Mouse (Mus musculus): ENCODE measurements at regions not wholly inside any gene's neighbourhood (a gene's known extent, or its start where the extent isn't known, plus 50 kb on each side); places are given as distances from the start of the nearest gene placed in this dataset.

DNA sequence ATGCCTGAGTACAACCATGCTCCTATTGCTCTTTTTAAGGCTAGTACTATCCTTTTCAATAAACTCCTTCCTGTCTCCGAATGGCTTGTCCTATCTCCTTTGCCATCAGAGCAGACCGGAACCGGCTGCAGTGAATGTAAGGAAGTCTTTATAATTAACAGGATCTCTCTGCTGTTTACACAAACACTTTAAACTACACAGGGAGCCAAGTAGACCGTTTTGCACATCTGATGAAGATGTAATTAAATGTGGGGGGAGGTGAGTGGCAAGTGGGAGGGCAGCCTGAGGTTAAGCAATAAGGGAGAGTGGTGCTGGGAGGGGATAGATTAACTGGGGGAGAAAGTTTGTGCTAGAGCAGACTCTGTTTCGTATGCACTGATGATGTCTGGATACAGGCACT is 561.9 kb downstream of the Dhx35 start:
- DNase-seq (ENCODE audit: low spot score in 2 of 2): no peak

DNA sequence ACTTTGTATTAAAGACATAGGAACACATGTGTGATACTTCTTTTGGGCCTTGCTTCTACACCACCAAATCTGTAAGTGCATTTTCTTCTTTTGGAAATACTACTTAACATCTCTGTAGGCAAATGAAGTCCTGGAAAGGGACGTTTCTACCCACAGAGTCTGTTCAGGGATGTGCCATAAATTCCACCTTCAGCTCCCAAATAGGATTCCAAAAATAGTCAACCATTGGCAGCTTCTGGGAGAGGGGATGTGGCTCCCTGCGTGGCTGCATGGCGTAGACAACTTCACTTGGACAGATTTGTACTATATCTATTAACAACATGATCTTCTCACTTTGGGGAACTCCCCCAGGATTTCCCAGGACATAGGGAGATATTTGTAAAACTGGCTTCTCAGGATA is 566.8 kb downstream of the Dhx35 start:
- DNase-seq (ENCODE audit: low spot score in 2 of 2): no peak

DNA sequence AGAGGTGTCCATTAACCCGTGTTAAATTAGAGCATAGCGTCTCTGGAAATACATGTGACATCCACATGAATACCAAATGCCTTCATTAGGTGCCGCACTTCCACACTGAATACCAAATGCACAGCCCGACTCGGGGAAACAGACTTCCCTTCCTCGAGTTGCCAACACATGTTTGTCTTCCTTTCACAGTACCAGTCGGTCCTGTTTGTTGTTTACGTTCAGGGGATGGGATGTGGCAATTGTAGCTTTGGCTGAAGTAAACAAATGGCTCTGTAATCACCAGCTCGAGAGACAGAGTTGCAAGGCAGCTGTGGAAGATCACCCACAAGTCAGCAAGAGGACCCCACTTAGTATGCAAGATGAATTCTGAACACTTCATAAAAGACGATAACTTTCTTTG is 598.3 kb downstream of the Dhx35 start:
- no peak for DNase-seq (ENCODE audit: low spot score in 2 of 2)

DNA sequence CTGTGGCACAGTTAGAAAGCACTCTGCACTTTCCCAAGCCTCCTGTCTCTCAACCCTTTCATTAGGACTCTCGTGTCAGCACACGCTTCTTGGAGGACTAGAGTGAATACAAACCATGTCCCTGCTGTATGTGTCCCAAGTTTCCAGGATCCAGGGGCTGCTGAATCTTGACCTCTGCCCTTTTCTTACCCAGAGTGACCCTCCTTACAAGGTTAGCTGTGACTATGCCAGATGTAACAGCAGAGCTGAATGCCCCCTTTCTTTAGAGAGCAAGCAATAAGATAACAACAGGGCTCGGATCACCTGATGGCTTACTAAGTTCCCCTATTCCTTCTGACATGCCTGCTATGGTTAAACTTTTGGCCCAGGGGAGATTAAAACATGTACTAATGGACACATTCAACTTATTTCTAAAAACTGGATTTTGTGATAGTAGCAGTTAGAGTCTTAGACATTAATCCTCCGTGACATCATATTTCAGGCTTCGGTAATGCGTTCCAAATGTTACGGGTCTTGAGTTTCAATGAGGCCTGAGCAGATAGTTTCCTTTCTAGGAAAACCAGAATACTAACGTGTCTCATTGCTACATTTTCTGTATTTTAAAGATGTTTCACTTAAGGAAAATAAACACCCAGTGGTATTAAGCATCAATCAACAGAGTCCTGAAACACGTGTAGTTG is 607.0 kb downstream of the Dhx35 start:
- DNase-seq (ENCODE audit: low spot score in 2 of 2): no peak

DNA sequence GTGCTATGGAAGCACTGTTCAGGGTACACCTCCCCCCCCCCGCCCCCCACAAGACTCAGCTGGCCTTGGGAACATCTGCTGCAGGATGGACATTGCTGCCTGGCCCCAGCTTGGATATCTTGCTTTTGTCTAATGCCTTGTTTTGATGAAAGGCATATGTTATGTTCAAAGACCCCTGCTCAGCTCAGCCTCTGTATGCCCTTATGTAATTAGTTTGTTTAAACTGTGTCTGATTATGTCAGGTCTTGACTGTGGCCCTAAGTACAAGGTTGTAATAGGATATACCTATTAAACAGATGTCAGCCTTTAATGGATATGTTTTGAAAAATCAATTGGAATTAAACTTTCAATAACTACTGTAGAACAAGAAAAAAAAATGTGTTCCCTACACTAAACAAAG is 610.3 kb downstream of the Dhx35 start:
- DNase-seq (ENCODE audit: low spot score in 2 of 2): no peak

DNA sequence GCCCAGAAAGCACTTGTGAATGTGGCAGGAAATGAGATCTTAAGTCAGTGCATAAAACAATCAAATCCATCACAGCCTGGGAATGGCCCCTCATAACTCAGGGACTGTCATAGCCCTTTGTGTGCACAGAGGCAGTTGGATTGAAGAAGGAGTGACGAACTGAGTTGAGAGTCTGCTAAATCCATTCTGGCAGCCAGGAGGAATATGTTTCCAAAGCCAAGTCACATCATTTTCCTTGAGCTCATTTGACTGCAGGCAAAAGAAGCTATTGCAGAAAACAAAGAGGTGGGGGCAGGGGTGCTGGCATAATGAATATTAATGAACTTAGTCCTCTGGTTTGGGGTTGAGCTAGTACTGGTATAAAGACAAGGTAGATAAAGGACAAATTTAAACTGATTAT is 620.0 kb downstream of the Dhx35 start:
- no peak for DNase-seq (ENCODE audit: low spot score in 2 of 2)

DNA sequence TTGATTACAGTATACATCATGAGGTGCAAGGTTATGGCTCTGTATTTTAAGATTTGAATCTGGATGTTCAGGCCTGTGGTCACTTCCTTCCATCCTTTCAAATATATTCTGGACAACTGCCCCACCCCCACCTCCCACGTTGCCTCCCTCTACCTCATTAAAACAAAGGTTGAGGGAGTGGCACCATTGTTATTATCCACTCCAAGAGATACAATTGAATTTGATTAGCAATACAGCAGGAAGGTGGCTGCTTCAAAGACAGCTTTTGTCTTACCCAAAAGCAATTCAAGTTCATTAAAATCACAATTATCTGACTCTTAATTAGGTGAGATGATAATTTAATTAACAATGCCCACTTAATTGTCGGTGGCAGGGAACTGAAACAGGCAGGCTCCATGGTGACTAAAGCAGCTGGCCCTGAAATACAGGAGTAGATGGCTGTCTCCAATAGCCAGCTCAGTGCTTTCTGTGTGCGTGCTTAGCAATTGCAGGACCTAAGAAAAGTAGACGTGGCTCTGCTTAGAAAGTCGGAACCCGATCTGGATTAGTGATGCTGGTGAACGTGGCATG is 623.8 kb downstream of the Dhx35 start:
- no peak for DNase-seq (ENCODE audit: low spot score in 2 of 2)

DNA sequence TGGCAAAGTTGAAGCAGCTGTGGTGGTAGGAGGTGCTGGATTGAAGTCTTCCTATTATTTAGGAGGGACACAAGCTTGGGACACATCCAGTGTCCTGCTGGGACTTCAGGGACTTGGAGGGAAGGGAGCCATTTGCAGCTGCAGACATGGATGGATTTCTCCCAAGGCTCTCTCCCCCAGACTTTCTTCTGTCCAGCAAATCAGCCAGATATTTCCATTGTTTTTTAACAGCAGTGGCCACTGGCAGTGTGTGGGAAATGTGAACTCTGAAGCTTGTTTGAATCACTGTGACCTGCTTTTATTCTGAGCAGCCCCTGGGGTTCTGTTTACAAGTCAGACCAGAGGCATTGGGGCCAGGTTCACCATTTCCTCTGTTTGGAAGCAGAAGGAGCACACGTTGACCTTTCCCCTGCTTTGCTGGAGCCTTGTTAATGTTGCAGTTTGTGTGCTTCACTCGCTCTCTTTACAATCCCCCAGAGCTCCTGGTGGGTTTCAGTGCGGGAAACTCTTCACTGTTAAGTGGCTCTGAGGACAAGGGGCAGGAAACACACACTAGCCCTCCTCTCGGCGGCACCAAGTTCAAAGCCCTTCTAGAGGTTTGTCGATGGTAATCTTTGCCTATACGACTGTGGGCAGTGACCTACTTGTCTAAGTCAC is 627.8 kb downstream of the Dhx35 start:
- DNase-seq (ENCODE audit: low spot score in 2 of 2): no peak

DNA sequence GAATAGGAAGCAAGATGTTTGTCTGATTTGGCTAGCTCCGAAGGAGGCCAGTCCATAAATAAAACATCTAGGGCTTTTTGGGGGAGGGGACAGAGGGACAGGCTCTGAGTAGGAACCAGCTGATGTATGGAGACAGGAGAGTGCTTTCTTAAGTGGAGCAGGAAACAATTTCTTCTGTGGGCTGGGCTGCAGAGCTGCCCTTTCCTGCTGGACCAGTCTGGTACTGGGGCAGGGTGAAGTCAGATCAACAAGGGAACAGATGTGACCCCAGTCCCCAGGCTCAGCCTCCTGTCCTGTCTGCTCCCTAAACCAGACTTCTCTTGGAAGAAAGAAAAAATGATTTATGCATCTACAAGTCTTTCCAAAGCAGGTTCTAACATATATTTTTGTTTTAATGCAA is 633.6 kb downstream of the Dhx35 start:
- no peak for DNase-seq (ENCODE audit: low spot score in 2 of 2)

DNA sequence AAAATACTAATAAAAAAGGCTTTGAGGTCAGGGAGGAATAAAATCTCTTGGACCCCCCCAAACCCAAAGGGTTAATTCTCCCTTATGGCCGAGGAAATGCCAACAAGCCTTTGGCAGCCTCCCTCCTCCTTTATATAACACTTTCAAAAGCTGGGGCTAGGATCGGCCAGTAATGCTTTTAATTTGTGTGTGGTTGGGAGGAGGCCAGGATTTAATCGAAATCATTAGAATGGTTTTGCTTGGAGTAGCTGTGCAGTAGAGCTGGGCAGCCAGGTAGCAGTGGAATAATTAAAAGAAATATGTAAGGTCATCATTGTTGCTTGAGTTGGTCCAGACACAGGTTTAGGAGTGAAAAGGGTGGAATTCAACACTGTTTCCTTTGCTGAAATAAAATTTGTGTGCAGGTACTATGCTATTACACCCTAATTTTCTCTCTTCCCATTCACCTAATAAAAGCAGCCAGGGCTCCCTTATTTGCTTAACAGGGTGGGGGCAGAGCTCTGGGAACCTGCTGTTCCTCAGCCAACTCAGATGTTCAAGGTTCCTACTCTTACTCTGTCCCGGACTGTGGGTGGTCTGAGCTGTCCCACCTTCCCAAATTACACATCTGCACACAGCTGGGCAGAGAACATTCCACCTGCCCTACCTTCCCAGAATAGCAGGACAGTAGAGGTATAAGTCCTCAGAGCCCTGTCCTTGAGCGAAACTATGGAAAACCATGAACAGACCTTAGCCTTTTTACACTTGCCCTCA is 636.1 kb downstream of the Dhx35 start:
- no peak for DNase-seq (ENCODE audit: low spot score in 2 of 2)

DNA sequence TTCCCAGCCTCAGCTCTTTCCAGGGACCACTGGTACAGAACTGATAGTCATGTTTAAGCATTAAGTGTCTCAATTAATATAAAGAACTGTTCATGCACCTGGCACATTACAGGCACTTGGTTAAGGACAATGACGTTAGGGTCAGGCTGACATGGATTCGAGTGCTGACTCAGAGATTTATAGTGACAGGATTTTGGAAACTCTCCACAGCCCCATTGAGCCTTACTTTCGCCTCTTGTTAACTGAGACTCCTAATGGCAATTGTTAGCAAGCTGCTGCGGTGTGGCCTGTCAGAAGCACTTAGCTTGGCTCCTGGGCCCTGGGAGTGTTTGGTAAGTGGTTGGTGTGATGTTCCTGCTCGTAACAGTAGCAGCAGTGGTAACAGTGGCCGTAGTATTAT is 644.4 kb downstream of the Dhx35 start:
- DNase-seq (ENCODE audit: low spot score in 2 of 2): no peak

DNA sequence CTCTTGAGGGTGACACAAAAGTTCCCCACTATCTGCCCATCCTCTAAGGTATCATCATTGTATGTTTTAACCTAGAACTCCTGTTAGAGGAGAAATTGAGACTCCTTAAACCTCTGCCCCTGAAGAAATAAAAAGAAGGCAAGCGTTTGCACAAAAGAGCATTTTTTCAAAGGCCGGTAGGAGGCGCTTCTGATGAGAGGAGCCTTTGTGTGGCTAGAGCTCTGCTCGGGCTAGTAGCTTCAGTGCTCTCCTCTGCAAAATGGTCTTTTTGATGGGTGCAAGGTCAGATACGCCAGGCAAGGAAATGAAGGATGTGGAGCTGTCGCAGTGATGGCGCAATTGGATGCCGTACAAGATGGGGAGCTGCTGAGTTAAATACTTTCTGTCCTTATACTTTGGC is 649.0 kb downstream of the Dhx35 start:
- no peak for DNase-seq (ENCODE audit: low spot score in 2 of 2)

DNA sequence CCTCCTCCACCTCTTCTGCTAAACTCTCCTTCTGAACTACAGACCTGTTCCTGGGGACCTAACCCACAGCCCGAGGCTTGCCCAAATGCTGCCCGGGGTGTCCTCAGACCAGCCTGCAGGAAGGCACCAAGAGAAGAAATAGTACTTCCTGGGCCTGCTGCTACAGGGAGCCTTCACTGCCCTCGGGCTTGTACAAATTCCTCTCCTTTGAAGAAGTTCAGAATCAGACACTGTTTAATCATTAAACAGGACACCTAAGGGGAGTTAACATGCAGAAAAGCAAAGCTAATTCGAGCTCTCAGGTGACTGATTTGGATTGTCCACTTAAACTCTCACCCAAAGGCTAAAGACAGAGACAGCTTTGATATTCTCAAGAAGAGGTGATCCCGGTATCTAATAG is 651.8 kb downstream of the Dhx35 start:
- no peak for DNase-seq (ENCODE audit: low spot score in 2 of 2)

DNA sequence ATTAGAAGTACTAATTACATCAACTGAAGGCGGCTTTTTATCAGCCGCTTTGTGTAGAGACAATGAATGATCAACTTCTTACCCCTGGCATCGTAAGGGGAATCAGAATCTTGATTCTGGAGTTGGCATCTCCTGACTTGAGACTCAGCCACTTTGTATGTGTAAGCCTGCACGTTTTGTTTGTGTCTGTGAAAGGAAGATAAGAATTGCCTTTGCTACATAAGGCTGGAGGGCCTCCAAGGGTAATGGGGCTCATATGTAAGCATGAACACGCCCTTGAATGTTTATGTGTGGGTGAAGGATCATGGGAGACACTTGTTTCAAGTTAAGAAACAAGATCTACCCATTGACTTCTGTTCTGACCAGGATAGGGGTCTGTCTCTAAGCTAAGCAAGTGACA is 652.3 kb downstream of the Dhx35 start:
- DNase-seq (ENCODE audit: low spot score in 2 of 2): no peak

DNA sequence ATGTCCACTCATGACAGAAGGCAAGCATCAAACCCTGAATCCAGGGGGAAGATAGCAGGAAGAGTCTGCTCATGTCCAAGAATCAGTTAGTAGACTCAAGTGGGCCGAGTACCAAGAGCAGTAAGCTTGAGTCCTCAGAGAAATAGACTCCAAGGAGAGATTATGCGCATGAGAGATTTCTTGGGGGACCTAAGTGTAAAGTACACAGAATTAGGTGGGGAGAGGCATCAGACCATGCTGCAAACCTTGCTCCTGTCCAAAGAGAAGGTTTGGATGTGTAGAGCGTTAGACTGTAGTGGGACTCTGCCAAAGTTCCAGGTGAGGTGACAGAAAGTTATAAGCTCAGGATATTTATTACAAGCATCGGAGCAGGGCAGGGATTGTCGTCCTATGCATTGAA is 654.4 kb downstream of the Dhx35 start:
- DNase-seq (ENCODE audit: low spot score in 2 of 2): no peak

DNA sequence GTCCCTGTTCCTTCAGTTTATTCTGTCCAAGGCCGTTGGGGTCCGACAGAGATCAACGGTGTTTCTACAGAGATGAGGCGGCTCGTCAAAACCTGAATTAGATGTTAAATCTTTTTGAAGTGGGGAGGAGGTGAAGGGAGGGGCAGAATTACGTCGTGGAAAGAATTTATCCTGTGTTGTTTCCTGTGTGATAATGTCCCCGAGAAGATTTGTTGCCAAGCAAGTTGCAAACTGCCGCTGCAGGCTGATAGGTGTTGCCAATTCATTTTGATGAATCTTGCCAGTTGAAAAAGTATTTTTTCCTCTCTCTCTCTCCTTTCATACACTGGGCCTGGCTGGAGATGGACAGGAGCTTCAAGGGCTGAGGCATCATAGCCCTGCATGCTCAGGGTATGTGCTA is 656.8 kb downstream of the Dhx35 start:
- no peak for DNase-seq (ENCODE audit: low spot score in 2 of 2)

DNA sequence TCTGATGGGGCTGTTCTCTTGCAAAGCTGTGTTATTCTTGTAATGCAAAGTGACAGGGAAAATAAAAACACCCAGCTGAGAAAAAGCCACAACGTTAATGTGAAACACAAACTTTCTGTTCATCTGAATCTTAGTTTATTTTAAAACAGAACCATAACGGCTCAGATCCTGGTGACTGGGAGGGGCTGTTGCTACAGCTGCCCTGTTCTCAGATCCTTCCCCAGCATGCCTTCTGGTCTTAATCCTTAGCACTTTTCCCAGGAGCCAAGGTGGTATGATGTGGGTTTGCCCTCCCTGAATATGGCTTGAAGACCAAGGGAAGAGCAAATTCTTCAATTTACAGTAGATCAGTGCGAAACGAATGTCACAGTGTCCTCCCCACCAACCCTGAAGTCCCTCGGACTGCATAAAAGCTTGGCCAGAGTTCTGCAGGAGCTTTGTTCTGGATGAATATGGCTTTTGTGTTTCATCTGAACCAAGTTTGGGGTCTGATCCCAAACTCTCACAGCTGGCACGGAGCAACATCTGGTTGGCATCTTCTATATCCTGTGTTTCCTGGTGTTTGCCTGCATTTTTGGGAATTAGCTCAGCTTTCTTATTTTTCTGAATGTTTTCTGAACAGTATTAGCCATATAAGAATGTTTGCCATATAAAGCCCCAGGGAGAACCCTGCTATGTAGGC is 686.9 kb downstream of the Dhx35 start:
- DNase-seq (ENCODE audit: low spot score in 2 of 2): no peak

DNA sequence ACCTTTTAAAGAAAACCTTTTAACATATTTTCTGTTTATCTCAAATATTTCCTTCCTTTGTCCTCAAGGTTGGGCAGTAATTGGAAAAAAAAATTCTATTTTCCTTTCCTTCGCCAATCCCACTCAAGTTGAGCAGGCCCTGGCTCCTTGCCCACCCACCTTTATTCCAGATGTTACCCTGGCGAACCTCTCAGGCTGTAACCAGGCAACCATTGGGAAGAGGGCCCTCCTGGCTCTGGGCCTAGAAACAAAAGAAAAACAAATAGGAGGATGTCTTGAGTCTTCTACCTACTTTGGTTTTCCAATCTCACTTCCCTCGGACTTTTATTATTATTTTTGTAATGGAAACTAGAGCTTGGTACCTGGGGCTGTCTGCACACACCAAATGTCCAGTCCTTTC is 696.5 kb downstream of the Dhx35 start:
- DNase-seq (ENCODE audit: low spot score in 2 of 2): no peak

DNA sequence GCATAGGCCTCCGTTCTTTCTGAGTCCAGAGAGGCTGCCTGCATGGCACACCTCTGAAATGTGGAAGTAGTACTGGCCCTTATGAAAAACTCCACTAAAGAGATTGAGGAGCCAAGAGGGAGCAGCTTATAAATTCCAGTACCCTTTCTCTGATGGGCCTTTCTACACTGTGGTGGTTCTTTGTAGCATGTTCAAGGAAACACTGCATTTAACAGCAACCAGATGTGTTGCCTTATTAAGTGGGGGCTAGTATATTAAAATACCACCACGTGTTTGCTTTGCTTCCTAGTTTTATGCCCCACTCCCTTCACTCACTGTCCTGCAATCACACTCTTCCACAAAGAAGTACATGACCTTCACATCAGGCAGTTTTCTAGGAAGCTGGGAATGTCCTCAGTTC is 704.1 kb downstream of the Dhx35 start:
- DNase-seq (ENCODE audit: low spot score in 2 of 2): no peak

DNA sequence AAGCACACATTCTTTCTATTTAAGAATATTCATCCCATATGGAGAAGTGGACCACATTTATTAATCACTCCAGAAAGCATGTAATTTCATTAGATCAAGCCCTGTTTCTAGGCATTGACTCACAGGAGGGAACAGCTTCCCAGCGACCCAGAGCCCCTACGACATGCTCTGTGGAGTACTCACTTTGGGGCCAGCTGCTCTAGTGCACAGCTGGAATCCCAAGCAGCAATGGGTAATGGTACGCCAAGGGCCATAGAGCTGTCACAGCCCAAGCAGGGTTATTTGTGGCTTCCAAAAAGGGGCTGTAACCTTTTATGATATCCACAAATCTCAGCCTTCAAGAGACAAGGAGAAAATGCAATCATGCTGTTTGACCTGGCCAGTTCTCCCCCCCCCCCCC is 706.4 kb downstream of the Dhx35 start:
- no peak for DNase-seq (ENCODE audit: low spot score in 2 of 2)

DNA sequence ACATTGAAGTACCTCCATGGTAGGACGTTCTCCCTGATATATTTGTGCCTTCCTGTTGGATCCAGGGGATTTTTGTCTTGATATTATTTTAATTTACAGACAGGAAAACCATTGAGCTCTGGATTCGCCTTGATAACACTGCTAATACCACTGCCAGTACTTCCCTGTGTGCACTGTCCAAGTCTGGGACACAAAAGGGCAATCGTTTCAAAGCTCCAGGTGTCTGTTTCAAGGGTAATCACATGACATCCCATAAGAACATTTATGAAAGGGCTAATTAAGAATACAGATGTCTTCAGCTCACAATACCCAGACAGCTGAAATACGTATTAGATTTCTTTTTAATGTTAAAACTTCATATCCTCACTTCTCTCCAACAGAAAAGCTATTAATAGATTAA is 724.5 kb downstream of the Dhx35 start:
- DNase-seq (ENCODE audit: low spot score in 2 of 2): no peak

DNA sequence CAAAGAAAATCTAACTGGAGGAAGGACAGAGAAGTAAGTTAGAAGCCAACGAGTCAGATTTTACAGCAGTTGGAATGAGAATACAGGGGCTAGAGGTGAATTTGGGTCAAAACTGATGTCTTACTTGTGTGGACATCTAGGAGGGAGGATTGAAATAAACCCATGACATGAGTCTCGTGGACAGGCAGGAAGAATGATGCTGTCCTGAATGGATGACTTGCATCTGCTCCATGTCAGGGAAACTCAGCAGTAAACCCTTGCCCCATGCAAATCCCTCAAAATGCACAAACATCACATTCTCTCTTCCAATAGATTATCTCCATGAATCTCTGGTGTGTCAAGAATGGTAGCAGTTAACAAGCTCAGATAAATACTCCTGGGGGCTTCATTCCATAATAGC is 729.1 kb downstream of the Dhx35 start:
- DNase-seq (ENCODE audit: low spot score in 2 of 2): no peak
